Mouse (Mus musculus): ENCODE results near the gene Abraxas2. TPM values are rescaled to one million over a fixed set of nuclear protein-coding genes. Genes with fewer than 3 reads are reported as not detected.

Gene Abraxas2
- polyA plus RNA-seq, 1 experiment from 2014 or later, result 36.2 TPM

DNA sequence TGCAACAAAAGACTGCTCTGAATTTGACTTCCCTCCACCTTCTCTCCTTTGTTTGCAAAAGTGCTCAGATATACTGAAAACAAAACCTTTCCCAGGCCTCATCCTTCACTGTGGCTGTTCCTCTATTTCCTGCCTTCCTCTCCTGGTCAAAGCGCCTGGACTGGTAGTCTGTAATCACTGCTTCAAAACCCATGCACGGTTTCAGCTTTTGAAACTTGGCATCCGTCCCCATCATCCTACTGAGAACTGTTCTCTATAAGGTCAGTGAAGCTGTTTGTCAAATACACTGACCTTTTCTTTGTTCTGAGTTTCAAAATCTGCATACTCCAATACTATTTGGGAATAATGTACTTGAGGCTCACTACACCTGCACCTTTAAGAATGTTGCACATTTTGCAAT, 68.2 kb downstream of the Abraxas2 start:
- WGBS, result 55% methylated on average over 3 of the region's 3 CpGs
- Histone ChIP-seq H3K4me1 (replicated peaks) (peaks cover 13% of the 10 kb centered on the region), H3K9me3 (no peaks in the 10 kb centered on the region), H3K36me3 (no peaks in the 10 kb centered on the region), H3K4me3 (no peak overlapping the region), H3K27me3 (no peaks in the 10 kb centered on the region), H3K4me2 (no peak overlapping the region), H3K9ac (no peak overlapping the region), H3K27ac (replicated peaks) (no peak overlapping the region)
- no peak for ATAC-seq (ENCODE audit: low FRiP score, low read depth)

DNA sequence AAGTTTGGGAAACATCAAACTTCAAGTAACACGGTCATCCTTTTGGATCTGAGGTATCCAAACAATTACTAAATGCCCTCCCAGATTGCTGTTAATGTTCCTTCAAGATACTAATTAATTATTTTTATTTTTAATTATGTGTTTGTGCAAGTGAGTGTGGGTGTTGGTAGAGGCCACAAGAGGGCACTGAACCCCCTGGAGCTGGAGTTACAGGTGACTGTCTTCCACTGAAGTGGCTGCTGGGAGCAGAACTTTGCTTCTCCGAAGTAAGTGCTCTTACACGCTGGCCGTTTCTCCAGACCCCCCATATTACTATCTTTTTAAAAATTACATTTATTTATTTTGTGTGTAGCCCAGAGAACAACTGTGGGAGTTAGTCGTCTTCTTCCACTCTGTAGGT, 71.0 kb downstream of the Abraxas2 start:
- peak overlapping the region; percentile 63 for H3K4me2 ChIP-seq
- H3K36me3 ChIP-seq, result no peaks in the 10 kb centered on the region
- H3K27me3 ChIP-seq, result no peaks in the 10 kb centered on the region
- H3K4me3 ChIP-seq, result peak overlapping the region; percentile 75
- no peaks in the 10 kb centered on the region for H3K9me3 ChIP-seq
- no peak overlapping the region; the same call in 1 of the 2 replicates for H3K27ac ChIP-seq (replicated peaks)
- 90% methylated on average over 5 of the region's 5 CpGs for WGBS
- no peak for ATAC-seq (ENCODE audit: low FRiP score, low read depth)
- H3K9ac ChIP-seq, result peak overlapping the region; percentile 57
- H3K4me1 ChIP-seq (replicated peaks), result peaks cover 29% of the 10 kb centered on the region

DNA sequence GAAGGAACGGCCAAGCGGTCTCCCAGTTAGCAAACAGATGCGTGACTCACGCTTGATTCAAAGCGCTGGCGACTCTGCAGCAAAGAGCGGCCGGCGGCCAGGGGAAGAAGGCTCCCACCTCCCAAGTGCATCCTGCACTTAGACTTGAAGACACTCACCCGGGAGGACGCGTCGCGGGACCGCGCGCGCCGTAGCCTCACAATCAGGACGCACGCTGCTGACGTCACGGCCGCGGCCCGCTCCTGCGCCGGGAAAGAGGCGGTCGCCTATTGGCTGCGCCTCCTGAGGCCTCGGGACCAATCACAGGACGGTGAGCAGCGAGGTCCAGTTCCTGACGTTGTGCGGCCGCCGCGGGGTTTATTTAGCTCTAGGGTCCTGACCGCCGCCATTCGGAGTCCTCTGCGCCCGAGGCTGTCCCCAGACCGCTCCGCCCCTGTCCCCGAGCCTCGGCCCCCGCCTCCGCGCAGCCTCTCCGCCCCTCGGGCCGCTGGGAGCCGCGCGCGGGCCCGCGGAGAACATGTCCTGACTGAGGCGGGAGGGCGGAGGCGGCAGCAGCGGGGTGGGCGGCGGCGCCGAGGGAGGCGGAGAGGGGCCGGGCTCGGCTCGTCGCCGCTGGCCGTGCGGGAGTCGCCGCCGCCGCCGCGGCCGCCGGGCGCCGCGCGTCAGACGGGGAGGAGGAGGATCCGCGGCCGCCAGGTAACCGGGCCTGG, 72.0 kb downstream of the Abraxas2 start, which contains the start of gene Zranb1:
Gene Zranb1 (plus strand): TSS at position 293 of the 710 bp plus-strand sequence.
- peak within 1 kb of the TSS; percentile 85 for H3K4me2 ChIP-seq
- peak within 1 kb of the TSS; percentile 75 for H3K4me3 ChIP-seq
- H3K27ac ChIP-seq (replicated peaks), result peak within 1 kb of the TSS; percentile 94
- under 1% methylated on average over 72 of the region's 93 CpGs for WGBS
- no peaks in the 10 kb centered on the region for H3K36me3 ChIP-seq
- H3K9ac ChIP-seq, result peak within 1 kb of the TSS; percentile 80
- no peaks in the 10 kb centered on the region for H3K27me3 ChIP-seq
- peaks cover 29% of the 10 kb centered on the region for H3K4me1 ChIP-seq (replicated peaks)
- H3K9me3 ChIP-seq, result no peaks in the 10 kb centered on the region
- peak; percentile 99 for ATAC-seq (ENCODE audit: low FRiP score, low read depth)

DNA sequence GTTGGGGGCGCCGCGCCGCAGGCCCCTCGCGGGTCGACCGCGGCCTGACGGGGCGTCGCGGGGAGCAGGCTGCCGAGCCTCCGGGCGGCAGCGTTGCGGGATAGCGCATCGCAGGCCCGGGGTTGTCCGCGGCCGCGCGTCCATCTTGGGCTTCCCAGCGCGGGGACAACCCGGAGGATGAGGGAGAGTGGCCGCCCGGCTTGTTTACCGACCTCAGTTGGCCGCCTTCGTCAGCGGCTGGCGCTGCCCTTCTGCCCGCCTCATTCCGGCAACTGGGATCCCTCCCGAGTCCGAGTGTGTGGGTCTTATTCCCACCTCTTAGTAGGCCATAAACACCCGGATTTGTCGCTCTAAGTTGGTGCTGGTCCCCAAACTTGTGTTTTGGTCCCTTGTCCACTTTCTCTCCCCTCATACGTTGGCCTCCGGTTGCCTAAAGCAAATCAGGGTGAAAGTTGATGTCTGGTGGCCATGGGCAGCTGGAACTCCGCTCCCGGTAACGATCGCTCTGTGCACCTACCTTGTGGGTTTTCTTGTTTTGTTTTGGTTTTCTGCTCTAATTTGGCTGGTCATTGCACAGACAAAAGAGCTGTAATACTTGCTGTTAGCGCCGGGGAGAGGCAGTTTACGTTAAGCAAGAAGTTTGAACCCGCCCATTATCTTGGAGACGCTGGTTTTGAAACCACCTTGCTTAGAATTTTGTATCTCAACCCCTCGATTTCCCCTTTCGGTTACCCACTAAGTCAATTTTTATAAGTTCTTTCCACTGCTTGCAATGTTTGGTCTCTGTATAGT, 72.7 kb downstream of the Abraxas2 start:
- ATAC-seq (ENCODE audit: low FRiP score, low read depth), result no peak
- H3K4me2 ChIP-seq, result peak overlapping the region; percentile 85
- under 1% methylated on average over 29 of the region's 55 CpGs for WGBS
- H3K9ac ChIP-seq, result peak overlapping the region; percentile 80
- no peaks in the 10 kb centered on the region for H3K36me3 ChIP-seq
- H3K27me3 ChIP-seq, result no peaks in the 10 kb centered on the region
- peak overlapping the region; percentile 94 for H3K27ac ChIP-seq (replicated peaks)
- H3K4me3 ChIP-seq, result peak overlapping the region; percentile 75
- H3K9me3 ChIP-seq, result no peaks in the 10 kb centered on the region
- H3K4me1 ChIP-seq (replicated peaks), result peaks cover 29% of the 10 kb centered on the region

DNA sequence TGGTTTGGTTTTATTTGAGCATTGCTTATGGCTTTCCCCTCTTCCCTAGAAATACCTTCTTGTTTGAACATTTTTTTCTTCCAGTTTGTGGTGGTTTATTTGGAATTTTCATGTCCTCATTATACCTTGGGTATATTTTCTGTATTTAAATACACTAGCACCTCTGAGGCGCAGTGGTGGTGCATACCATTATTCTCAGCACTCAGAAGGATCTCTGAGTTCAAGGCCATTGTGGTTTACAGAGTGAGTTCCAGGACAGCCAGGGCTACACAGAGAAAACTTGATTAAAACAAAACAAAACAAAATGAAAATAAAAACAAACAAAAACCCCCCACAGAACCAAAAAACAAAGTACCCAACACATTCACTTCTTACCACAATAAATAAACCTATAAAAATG, 74.3 kb downstream of the Abraxas2 start:
- Histone ChIP-seq H3K9me3 (no peaks in the 10 kb centered on the region), H3K27me3 (no peaks in the 10 kb centered on the region)
- 88% methylated on average over 1 of the region's 1 CpGs for WGBS

More for the DNA sequence above, 74.3 kb downstream of the Abraxas2 start:
- H3K36me3 ChIP-seq, result no peaks in the 10 kb centered on the region
- no peak overlapping the region for H3K9ac ChIP-seq
- peaks cover 29% of the 10 kb centered on the region for H3K4me1 ChIP-seq (replicated peaks)
- no peak for ATAC-seq (ENCODE audit: low FRiP score, low read depth)
- no peak overlapping the region for H3K27ac ChIP-seq (replicated peaks)
- no peak overlapping the region for H3K4me3 ChIP-seq
- H3K4me2 ChIP-seq, result no peak overlapping the region

Other genes with a start within 250 kb of the Abraxas2 start
- gene Lhpp, start 248.6 kb upstream of the Abraxas2 start, polyA plus RNA-seq (2015; fragmentation: Nextera tagmentation; extraction: Ambion mirVana), result 45.8 and 50.6 TPM in 2 replicates
- gene Fam53b, start 45.3 kb upstream of the Abraxas2 start, polyA plus RNA-seq (2015; fragmentation: Nextera tagmentation; extraction: Ambion mirVana), result 16.1 and 17.9 TPM in 2 replicates
- 84.6 and 88.5 TPM in 2 replicates for gene Eef1akmt2, start 6.6 kb upstream of the Abraxas2 start, polyA plus RNA-seq (2015; fragmentation: Nextera tagmentation; extraction: Ambion mirVana)
- 20.0 and 20.3 TPM in 2 replicates for gene Zranb1, start 71.9 kb downstream of the Abraxas2 start, polyA plus RNA-seq (2015; fragmentation: Nextera tagmentation; extraction: Ambion mirVana)